Mouse (Mus musculus) induced T-regulatory cell, adult 2 months (primary cell): ENCODE results near the gene Rab3il1.

Experiments
- DNase-seq: peaks from one replicate; pipeline ENCODE4 v3.0.0-alpha.2; 2012; ENCODE audit warnings: low read depth

The Rab3il1 gene

DNA sequence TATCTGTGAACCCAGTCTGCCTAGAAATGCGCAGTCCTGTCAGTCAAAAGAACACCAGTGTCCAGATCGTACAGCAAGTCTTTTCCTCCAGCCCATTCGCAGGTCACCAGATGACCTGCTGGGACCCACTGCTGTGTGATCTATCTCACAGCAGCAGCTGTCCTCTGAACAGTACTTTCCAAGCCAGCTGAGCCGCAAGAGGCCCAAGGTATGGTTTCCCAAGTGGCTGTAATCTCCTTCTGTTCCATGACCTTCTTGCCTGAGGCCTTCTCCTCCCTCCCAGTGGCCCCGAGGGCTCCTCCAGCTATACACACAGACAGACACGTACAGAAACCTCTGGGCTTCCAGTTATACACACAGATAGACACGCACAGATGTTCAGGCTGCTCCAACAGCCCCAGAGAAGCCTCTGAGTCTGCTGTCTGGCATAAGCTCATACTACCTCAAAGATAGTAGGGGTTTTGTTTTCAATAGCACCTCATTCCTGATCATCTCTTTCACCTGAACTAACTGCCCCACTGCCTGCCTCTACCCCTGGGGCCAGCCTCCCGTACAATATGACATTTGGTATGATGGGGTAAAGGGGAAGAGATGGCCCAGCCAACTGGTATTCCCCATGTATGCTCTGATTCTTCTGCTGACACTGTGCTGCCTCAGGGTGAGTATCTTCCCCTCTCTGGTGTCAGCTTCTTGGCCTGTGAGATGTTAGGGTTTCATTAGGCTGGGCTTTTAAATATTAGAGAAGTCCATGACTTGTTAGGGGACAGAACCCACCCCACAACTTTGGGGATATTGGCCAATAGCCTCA, 59.5 kb downstream of the Rab3il1 start:
- no peak for DNase-seq

- DNase-seq = no peak
These were observed 60.2 kb downstream of the Rab3il1 start for GRCm38 (mm10) chr19:10061624-10062023.

GRCm38 (mm10) chr19:10062292-10062691, 60.8 kb downstream of the Rab3il1 start:
- DNase-seq = no peak

GRCm38 (mm10) chr19:10062862-10063261, 61.4 kb downstream of the Rab3il1 start:
- no peak for DNase-seq

DNA sequence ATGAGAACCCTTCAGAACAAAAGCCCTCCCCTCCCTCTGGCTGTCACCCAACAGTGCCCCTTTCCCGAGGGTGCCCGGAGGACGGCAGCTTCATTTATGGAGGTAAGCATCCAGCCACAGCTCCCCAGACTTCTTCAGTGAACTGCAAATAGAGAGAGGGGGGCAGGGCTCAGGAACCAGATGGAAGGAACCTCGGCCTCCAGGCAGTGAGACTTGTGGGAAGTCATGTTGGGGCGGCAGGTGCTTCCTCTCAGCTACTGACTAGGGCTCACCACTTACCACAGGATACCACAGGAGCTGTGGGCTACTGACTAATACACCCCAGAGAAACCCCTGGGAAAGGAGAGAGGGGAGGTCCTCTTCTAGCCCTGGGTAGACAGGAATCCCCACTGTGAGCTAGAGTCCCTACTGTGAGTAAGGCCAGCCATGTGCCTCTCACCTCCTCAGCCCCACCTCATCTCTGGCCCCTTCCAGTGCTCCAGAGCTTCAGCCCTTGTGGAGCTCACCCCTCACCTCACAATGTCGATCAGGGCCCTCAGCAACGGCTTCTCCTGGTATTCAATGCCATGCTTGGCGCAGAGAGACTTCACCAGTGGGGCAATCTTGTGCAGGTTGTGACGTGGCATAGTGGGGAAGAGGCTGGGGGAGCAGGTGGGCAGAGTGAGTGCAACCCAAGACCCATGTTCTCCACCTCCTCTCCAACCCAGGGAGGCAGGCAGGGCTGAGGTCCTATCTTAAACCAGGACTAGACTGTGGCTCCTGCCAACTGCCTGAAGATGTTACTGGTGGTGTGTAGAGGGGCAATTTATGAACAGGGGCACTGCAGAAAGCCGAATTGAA, 62.9 kb downstream of the Rab3il1 start:
- no peak for DNase-seq

DNA sequence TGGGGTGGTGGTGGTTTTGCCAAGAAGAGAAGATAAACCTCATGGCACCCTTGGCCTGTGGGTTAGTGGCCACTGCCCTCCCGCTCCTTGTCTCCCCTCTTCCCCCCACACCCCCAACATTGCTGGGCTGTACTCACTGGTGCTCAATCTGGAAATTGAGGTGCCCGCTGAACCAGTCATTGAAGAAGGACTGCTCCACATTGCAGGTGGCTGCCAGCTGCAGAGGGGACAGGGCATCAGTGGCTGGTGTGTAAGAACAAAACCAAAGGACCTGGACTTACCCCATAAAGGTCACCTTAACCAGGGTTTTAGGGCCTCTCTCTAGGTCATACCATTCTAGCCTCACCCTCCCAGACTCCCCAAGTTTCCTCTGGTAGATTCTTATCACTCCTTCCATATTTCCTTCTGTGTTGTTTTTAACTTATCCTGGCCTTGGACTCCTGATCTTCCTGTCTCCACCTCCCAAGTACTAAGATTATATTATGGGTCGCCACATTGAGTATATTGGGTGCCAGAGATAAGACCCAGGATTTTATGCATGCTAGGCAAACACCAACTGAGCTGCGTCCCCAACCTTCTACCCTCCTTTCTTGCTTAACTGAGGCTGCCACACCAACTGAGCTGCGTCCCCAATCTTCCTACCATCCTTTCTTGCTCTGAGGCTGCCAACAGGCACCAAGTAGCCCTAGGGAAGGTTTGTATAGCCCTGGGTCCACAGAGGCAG, 64.2 kb downstream of the Rab3il1 start:
- DNase-seq = no peak

DNA sequence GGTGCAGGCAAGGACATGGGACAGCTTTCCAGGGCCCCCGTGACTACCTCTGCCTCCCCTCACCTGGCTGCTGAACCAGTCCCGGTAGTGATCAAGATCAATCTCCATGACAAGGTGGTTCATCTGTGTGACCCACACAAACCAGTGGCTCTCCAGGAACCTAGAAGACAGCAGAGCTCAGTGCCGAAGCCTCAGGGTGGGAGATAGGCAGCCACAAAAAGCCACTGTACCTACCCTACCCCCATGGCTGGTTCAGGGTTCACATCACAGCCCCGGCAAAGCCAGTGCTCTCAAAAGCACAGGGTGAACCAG, 64.7 kb downstream of the Rab3il1 start:
- no peak for DNase-seq

DNA sequence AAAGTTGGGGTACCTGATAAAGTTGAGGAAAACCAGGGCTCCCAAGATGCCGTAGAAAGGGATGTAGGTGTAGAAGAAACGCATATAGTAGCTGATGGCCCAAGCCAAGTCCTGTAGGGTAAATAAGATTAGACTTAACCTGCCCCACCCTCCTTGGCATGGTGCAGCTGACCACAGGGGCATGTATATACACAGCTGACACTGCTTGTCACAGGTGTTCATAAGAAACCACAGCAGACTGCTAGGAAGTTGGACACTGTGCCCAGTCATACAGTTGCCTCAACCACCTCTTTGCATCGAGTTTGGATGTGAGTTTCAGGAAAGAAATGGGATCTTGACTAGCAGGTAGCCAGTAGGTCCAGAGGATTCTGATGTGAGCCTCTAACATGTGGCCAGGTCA, 65.0 kb downstream of the Rab3il1 start:
- DNase-seq = no peak

DNA sequence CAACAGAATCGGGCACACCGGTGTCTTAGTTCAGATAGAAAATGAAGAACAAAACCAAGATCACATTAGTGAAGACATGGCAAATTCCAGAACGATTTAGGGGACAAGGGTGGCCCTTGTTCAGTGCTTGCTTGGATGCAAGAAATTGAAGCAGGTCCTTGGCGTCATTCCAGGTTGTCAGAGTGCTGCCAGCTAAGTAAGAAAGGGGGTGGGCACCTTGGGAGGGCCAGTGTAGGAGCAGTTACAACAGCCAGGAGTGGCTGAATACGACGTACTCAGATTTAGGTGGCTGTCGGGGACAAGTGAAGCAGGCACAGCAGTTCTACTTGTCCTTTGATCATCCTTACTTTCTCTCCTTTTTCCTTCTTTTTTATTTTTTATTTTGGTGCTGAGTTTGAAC, 66.2 kb downstream of the Rab3il1 start:
- DNase-seq = no peak

- DNase-seq = no peak
These were observed 68.9 kb downstream of the Rab3il1 start for GRCm38 (mm10) chr19:10070186-10070980.

DNA sequence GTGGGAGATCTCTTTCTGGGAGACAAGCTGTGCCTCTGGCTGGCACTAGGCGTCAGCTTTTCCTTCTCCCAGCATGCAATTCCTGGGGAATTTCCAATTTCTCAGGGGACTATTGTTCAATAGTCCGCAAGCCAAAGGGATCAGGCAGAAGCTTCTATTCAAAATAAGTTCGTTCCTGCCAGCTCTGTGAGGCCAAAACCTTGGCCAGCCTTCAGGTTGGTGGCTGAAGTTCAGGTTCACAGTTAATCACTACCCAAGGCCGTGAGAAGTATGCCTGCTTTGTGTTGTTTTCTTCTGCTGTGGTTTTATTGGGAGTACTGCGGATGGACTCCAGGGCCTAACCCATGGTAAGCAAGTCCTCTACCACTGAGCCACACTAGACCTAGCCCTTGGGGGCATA, 69.7 kb downstream of the Rab3il1 start:
- no peak for DNase-seq

DNA sequence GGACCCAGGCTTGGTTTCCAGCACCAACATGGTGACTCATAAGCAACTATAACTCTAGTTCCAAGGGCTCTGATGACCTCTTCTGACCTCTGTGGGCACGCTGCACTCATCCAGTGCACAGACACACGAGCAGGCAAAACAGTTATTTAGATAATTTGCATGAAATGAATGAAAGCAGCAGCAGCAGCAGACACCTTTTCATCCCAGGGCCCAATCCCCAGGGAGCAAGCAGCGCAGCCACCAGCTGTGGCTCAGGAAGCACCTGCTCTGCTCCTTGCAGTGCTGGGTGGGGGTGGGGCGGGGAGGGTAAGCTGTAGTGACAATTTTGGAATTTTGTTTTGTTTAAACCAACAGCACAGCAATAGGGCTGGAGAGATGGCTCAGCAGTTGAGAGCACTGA, 70.4 kb downstream of the Rab3il1 start:
- no peak for DNase-seq

GRCm38 (mm10) chr19:10073145-10073544, 71.7 kb downstream of the Rab3il1 start:
- no peak for DNase-seq

DNA sequence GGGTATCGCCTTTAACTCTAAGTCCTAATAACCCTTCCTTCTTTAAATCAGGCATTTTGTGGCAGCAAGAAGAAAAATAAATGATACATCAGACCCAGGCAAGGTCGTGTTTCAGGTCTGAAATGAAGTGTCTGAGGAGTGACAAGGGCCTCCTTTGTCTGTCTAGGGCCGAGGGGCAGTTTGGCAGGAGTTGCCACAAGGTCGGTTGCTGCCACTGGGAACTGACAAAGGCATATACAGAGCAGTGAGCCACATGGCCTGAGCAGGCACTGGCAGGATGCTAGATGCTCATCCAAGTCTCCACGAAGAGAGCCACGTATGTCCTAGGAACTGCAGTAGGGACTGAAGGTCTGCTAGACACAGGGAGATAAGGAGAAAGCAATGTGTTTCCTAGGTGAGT, 76.9 kb downstream of the Rab3il1 start:
- no peak for DNase-seq

DNA sequence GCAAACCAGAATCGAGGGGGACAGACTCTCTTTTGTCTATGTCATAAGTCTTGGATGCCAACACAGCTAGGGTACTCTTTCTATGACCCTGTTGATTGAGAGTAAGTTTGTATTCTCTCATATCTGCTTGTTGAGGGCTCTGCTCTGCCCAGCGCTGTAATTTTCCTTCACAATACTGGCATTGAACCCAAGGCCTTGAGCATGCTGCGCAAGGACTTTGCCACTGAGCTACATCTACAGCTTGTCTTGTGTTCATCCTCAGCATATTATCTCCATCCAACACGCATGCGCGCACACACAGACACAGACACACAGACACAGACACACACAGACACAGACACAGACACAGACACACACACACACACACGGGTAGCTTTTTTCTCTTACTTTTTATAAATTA, 78.9 kb downstream of the Rab3il1 start:
- DNase-seq = no peak

DNA sequence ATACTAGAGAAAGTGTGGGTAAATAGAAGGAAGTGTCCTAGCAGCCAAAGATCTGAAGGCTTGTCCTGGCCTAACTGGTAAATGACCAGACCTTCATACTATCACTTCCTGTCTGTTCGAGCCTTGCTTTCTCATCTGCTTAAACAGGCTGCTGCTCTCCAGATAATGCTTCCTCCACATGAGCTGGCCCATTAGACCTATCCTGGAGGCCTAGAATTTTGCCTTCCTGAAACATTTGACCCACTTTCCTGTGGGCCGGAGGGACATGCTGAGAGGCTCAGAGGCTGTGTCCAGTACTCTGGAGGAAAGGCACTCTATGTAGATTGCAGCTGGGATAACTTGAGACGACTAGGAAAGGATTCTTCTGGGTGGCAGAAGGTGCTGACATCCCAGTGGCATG, 80.6 kb downstream of the Rab3il1 start:
- no peak for DNase-seq

DNA sequence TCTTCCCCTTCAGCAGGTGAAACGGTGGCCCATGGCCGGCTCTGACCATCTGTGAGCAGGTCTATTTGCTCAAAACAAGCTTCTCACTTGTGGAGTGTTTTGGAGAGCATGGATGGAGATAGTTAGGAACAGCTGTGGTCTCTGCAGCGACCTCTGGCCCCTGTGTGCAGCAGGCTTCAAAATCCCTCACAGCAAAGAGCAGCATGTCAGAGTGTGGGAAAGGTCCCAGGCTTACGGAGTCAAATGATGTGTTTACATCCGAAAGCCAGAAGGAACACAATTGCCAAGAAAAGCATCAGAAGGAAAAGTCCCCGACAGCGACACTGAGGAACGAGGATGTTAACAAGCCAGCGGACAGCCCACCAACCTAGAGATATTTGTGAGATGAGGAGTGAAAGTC, 84.0 kb downstream of the Rab3il1 start:
- DNase-seq = no peak

DNA sequence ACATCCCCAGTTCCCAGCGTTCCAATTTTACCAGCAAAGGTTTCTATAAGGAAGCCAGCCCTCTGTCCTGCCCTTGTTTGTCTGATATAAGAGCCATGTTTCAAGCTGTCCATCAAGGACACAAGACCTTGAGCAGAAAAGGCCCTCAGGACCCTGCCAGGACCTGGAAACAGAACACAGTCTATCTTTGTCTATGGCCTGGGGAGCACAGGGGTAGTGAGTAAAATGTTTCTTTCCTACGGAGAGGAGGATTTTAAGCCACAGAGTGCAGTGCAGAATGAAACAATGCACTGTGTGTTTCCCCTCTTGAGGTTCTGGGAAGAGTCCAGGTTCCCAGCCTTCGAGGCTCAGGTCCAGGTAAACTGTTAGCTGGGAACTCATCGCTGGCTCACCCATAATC, 85.5 kb downstream of the Rab3il1 start:
- DNase-seq = no peak
